Mouse (Mus musculus): ENCODE measurements at regions not wholly inside any gene's neighbourhood (a gene's known extent, or its start where the extent isn't known, plus 50 kb on each side); places are given as distances from the start of the nearest gene placed in this dataset.

DNA sequence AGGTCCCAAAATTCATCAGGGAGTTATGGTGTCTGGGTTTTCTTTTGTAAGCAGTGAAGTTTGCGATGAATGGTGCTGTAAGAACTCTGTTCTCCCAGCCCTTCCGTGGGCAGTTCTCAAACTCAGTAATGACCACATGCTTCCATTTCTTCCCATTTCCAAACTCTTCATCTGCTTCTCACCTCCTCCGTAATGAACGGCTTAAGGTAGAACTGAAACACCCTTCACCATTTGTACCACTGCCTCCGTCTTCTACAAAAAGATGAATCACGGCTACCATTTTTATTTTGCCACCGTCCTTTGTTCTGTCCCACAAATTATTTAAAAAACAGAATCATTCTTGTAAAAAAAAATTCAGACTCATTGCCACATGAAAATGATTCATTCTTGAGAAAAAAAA, 85.3 kb downstream of the Tas2r134 start:
- Histone ChIP-seq H3K9ac (ENCODE audit: insufficient read depth, low read depth) (no peak overlapping the region), H3K9me3 (replicated peaks; ENCODE audit: low read length) (no peaks in the 10 kb centered on the region), H3K36me3 (replicated peaks in 1 of 2; ENCODE audit: control insufficient read depth in 1 of 2, insufficient read depth in 1 of 2, low read length in 1 of 2) (no peaks in the 10 kb centered on the region), H3K27me3 (replicated peaks) (no peaks in the 10 kb centered on the region), H3K4me3 (replicated peaks in 1 of 3; ENCODE audit: low read depth in 2 of 3, low read length in 2 of 3, poor library complexity in 1 of 3) (no peak overlapping the region), H3K4me2 (ENCODE audit: insufficient read depth, low read depth, poor library complexity, severe bottlenecking) (no peak overlapping the region), H3K79me2 (replicated peaks; ENCODE audit: control insufficient read depth, extremely low read depth, insufficient read depth, poor library complexity, severe bottlenecking) (no peaks in the 10 kb centered on the region), H3K27ac (ENCODE audit: insufficient read depth, low read depth) (no peak overlapping the region), H3K4me1 (ENCODE audit: control insufficient read depth in 1 of 2, insufficient read depth in 2 of 2) (no peaks in the 10 kb centered on the region)
- no peak for TF ChIP-seq ZKSCAN1 (IDR thresholded peaks at IDR 0.05; ENCODE audit: borderline replicate concordance, low read depth, low read length)
- TF ChIP-seq POLR2AphosphoS2 (IDR thresholded peaks at IDR 0.05; ENCODE audit: low read depth, low read length): no peak
- TF ChIP-seq MYC (IDR thresholded peaks at IDR 0.05; ENCODE audit: low read depth, low read length): no peak
- no peak for TF ChIP-seq MAX (IDR thresholded peaks at IDR 0.05; ENCODE audit: low read length)
- no peak for TF ChIP-seq MXI1 (IDR thresholded peaks at IDR 0.05; ENCODE audit: low read depth, low read length)
- TF ChIP-seq CHD2 (IDR thresholded peaks at IDR 0.05; ENCODE audit: low read length): no peak
- TF ChIP-seq CHD1 (IDR thresholded peaks at IDR 0.05; ENCODE audit: low read depth, low read length): no peak
- TF ChIP-seq RAD21 (IDR thresholded peaks at IDR 0.05; ENCODE audit: low read depth, low read length): no peak
- TF ChIP-seq TCF12 (IDR thresholded peaks at IDR 0.05; ENCODE audit: low read depth, low read length): no peak
- no peak for TF ChIP-seq CTCF (conservative IDR thresholded peaks at IDR 0.05 in 1 of 2, IDR thresholded peaks at IDR 0.05 in 1 of 2; ENCODE audit: low read depth in 2 of 2, low read length in 2 of 2)
- no peak for TF ChIP-seq IRF4 (IDR thresholded peaks at IDR 0.05; ENCODE audit: low read depth, low read length)
- no peak for TF ChIP-seq ETS1 (conservative IDR thresholded peaks at IDR 0.05; ENCODE audit: low read depth, low read length)
- no peak for TF ChIP-seq NRF1 (IDR thresholded peaks at IDR 0.05; ENCODE audit: low read depth, low read length)
- no peak for TF ChIP-seq GABPA (IDR thresholded peaks at IDR 0.05; ENCODE audit: insufficient replicate concordance, low read depth, low read length)
- no peak for TF ChIP-seq BHLHE40 (IDR thresholded peaks at IDR 0.05; ENCODE audit: low read depth, low read length)
- TF ChIP-seq MEF2A (IDR thresholded peaks at IDR 0.05; ENCODE audit: borderline replicate concordance, low read depth, low read length): no peak
- TF ChIP-seq UBTF (IDR thresholded peaks at IDR 0.05; ENCODE audit: low read depth, low read length): no peak
- TF ChIP-seq E2F4 (IDR thresholded peaks at IDR 0.05; ENCODE audit: insufficient replicate concordance, low read depth, low read length): no peak
- TF ChIP-seq HCFC1 (IDR thresholded peaks at IDR 0.05; ENCODE audit: low read depth, low read length): no peak
- in situ Hi-C loops (cut with MboI; ENCODE audit: low pct_ligation_motif_present, low pct_unique_long_range_greater_than_20kb, low sequenced_read_pairs) (no loop called here), dilution Hi-C loops (cut with MboI; ENCODE audit: extremely low pct_ligation_motif_present, extremely low pct_unique_long_range_greater_than_20kb, low sequenced_read_pairs) (no loop called here)
- no peak for DNase-seq (ENCODE audit: extremely low read depth)

DNA sequence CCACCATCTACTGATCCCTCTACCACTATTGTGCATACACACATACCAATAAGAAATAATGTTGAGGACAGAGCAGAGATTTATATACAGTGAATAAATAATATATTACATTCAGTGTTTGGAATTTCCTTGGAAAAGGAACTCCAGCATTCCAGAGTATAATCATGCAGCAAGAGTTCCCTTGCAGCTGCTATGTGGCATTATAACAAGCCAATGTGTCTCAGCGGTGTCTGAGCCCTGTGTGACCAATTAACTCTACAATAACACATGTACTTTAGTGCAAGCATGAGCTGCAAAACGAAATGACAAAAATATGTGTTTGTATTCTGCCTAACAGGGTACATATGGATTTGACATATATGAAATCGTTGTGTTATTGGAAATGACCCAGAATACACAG, 103.5 kb downstream of the Tas2r134 start:
- Histone ChIP-seq H3K4me1 (ENCODE audit: control insufficient read depth in 1 of 2, insufficient read depth in 2 of 2) (no peaks in the 10 kb centered on the region), H3K9ac (ENCODE audit: insufficient read depth, low read depth) (no peak overlapping the region), H3K9me3 (replicated peaks; ENCODE audit: low read length) (no peaks in the 10 kb centered on the region), H3K4me3 (replicated peaks in 1 of 3; ENCODE audit: low read depth in 2 of 3, low read length in 2 of 3, poor library complexity in 1 of 3) (no peak overlapping the region), H3K27me3 (replicated peaks) (no peaks in the 10 kb centered on the region), H3K4me2 (ENCODE audit: insufficient read depth, low read depth, poor library complexity, severe bottlenecking) (no peak overlapping the region), H3K27ac (ENCODE audit: insufficient read depth, low read depth) (no peak overlapping the region), H3K36me3 (replicated peaks in 1 of 2; ENCODE audit: control insufficient read depth in 1 of 2, insufficient read depth in 1 of 2, low read length in 1 of 2) (no peaks in the 10 kb centered on the region), H3K79me2 (replicated peaks; ENCODE audit: control insufficient read depth, extremely low read depth, insufficient read depth, poor library complexity, severe bottlenecking) (no peaks in the 10 kb centered on the region)
- DNase-seq (ENCODE audit: extremely low read depth): no peak
- TF ChIP-seq SMC3 (IDR thresholded peaks at IDR 0.05; ENCODE audit: low read depth, low read length) (no peak), USF2 (conservative IDR thresholded peaks at IDR 0.05; ENCODE audit: low read depth, low read length) (no peak), HCFC1 (IDR thresholded peaks at IDR 0.05; ENCODE audit: low read depth, low read length) (no peak), NRF1 (IDR thresholded peaks at IDR 0.05; ENCODE audit: low read depth, low read length) (no peak), CHD2 (IDR thresholded peaks at IDR 0.05; ENCODE audit: low read length) (no peak), MYC (IDR thresholded peaks at IDR 0.05; ENCODE audit: low read depth, low read length) (no peak), POLR2A (IDR thresholded peaks at IDR 0.05; ENCODE audit: low read depth, low read length) (no peak), KAT2A (IDR thresholded peaks at IDR 0.05; ENCODE audit: insufficient replicate concordance, low read length) (no peak), JUN (IDR thresholded peaks at IDR 0.05; ENCODE audit: insufficient read depth, low read depth, low read length) (no peak), MXI1 (IDR thresholded peaks at IDR 0.05; ENCODE audit: low read depth, low read length) (no peak), ETS1 (conservative IDR thresholded peaks at IDR 0.05; ENCODE audit: low read depth, low read length) (no peak), USF1 (IDR thresholded peaks at IDR 0.05; ENCODE audit: low read depth, low read length) (no peak), IRF4 (IDR thresholded peaks at IDR 0.05; ENCODE audit: low read depth, low read length) (no peak)
- dilution Hi-C loops (cut with MboI; ENCODE audit: extremely low pct_ligation_motif_present, extremely low pct_unique_long_range_greater_than_20kb, low sequenced_read_pairs): no loop called here
- in situ Hi-C loops (cut with MboI; ENCODE audit: low pct_ligation_motif_present, low pct_unique_long_range_greater_than_20kb, low sequenced_read_pairs): no loop called here
